Mouse (Mus musculus) spleen, adult 2 months (tissue): ENCODE results near the gene Zfp654. TPM values are rescaled to one million over a fixed set of nuclear protein-coding genes. Genes with fewer than 3 reads are reported as not detected.

Experiments
- DNase-seq, 2 experiments: peaks; one replicate each; pipeline versions ENCODE4 v3.0.0 to v3.0.0-alpha.2; 2012 to 2021; ENCODE audit warnings: low spot score in 2 of 2, low read depth in 1 of 2
- H3K27ac ChIP-seq: fragments of 200-500 bp; 2 replicates; pipeline ENCODE4 v1.5.1; 2012; ENCODE audit warnings: low read length, inconsistent platforms; ENCODE audit not compliant: insufficient read depth
- H3K27me3 ChIP-seq: fragments of 200-500 bp; 2 replicates; pipeline ENCODE4 v1.6.1; 2012; ENCODE audit warnings: mild to moderate bottlenecking, moderate library complexity, low read length, inconsistent platforms; ENCODE audit not compliant: control insufficient read depth, insufficient read depth
- H3K36me3 ChIP-seq: fragments of 200-500 bp; 2 replicates; pipeline ENCODE4 v1.6.1; 2012; ENCODE audit warnings: mild to moderate bottlenecking, low read length, inconsistent platforms; ENCODE audit not compliant: control insufficient read depth, insufficient read depth
- H3K4me1 ChIP-seq: fragments of 200-500 bp; 2 replicates; pipeline ENCODE4 v1.6.1; 2011; ENCODE audit warnings: inconsistent platforms; ENCODE audit not compliant: control insufficient read depth, insufficient read depth, insufficient read length
- H3K4me3 ChIP-seq: fragments of 200-500 bp; 2 replicates; pipeline ENCODE4 v1.5.1; 2011; ENCODE audit warnings: mild to moderate bottlenecking, inconsistent platforms; ENCODE audit not compliant: insufficient read depth, insufficient read length; ENCODE audit errors: extremely low read depth
- CTCF ChIP-seq: fragments of 200-500 bp; IDR thresholded peaks from 2 replicates; pipeline ENCODE4 v1.5.1; 2011; ENCODE audit warnings: mild to moderate bottlenecking, inconsistent platforms; ENCODE audit not compliant: insufficient read depth, insufficient read length, insufficient replicate concordance; ENCODE audit errors: extremely low read depth
- POLR2A ChIP-seq: fragments of 200-500 bp; IDR thresholded peaks from 2 replicates; pipeline ENCODE4 v1.6.1; 2011; ENCODE audit warnings: low read depth, low read length, inconsistent platforms
- WGBS: fragments of 180-500 bp; shearing (Covaris S2); methylation state at CpG from one replicate; pipeline ENCODE4 v1.1.7; 2018; 5-methylcytosine and 5-hydroxymethylcytosine counted together
- polyA plus RNA-seq: library from polyadenylated mRNA; depleted of rRNA; stranded (reverse); fragments of >200 nt; gene quantifications from 2 replicates; pipeline ENCODE4 v1.2.3, GENCODE M21; 2012

The Zfp654 gene
- polyA plus RNA-seq, 1 experiment, result 0.67 TPM

GRCm38 (mm10) chr16:64856946-64857345 lies 5.5 kb upstream of the Zfp654 start:
- Histone ChIP-seq H3K36me3 (peaks cover 18% of the 10 kb centered on the region), H3K4me1 (no peaks in the 10 kb centered on the region; the same call in none of the 2 replicates), H3K27me3 (no peaks in the 10 kb centered on the region), H3K27ac (no peak overlapping the region), H3K4me3 (no peak overlapping the region)
- TF ChIP-seq POLR2A (no peak), CTCF (no peak)
- 87% methylated on average over 3 of the region's 3 CpGs for WGBS
- no peak for DNase-seq

- WGBS, result under 1% methylated on average over 14 of the region's 14 CpGs
- peak overlapping the region; percentile 98 for H3K27ac ChIP-seq
- no peak for TF ChIP-seq CTCF
- TF ChIP-seq POLR2A, result no peak
- H3K27me3 ChIP-seq, result no peaks in the 10 kb centered on the region
- H3K4me1 ChIP-seq, result no peaks in the 10 kb centered on the region; the same call in none of the 2 replicates
- H3K36me3 ChIP-seq, result peaks cover 16% of the 10 kb centered on the region
- peak overlapping the region; percentile 87 for H3K4me3 ChIP-seq
- DNase-seq, result no peak
These were observed 1.4 kb upstream of the Zfp654 start for GRCm38 (mm10) chr16:64852891-64853290.

GRCm38 (mm10) chr16:64852441-64852871 lies 1.0 kb upstream of the Zfp654 start:
- H3K36me3 ChIP-seq, result peaks cover 16% of the 10 kb centered on the region
- peak overlapping the region; percentile 98 for H3K27ac ChIP-seq
- DNase-seq, result peak in 1 of 2 experiments; percentile 47
- no peaks in the 10 kb centered on the region for H3K27me3 ChIP-seq
- TF ChIP-seq POLR2A (no peak), CTCF (no peak)
- no peaks in the 10 kb centered on the region; the same call in none of the 2 replicates for H3K4me1 ChIP-seq
- H3K4me3 ChIP-seq, result peak overlapping the region; percentile 87
- under 1% methylated on average over 30 of the region's 53 CpGs for WGBS

GRCm38 (mm10) chr16:64851085-64851562 lies 328 bp downstream of the Zfp654 start:
- TF ChIP-seq POLR2A (no peak), CTCF (no peak)
- H3K4me3 ChIP-seq, result peak overlapping the region; percentile 92
- H3K4me1 ChIP-seq, result no peaks in the 10 kb centered on the region; the same call in none of the 2 replicates
- peak overlapping the region; percentile 94 for H3K27ac ChIP-seq
- WGBS, result under 1% methylated on average over 42 of the region's 45 CpGs
- H3K36me3 ChIP-seq, result peaks cover 12% of the 10 kb centered on the region
- no peak for DNase-seq
- no peaks in the 10 kb centered on the region for H3K27me3 ChIP-seq

GRCm38 (mm10) chr16:64850287-64851084 lies 966 bp downstream of the Zfp654 start:
- TF ChIP-seq CTCF (no peak), POLR2A (no peak)
- H3K27me3 ChIP-seq, result no peaks in the 10 kb centered on the region
- H3K4me1 ChIP-seq, result no peaks in the 10 kb centered on the region; the same call in none of the 2 replicates
- peak overlapping the region; percentile 94; the same call in 1 of the 2 replicates for H3K27ac ChIP-seq
- peaks cover 7% of the 10 kb centered on the region for H3K36me3 ChIP-seq
- peak in 1 of 2 experiments; percentile 25 for DNase-seq
- WGBS, result 2% methylated on average over 16 of the region's 16 CpGs
- peak overlapping the region; percentile 92 for H3K4me3 ChIP-seq

GRCm38 (mm10) chr16:64845947-64846346 lies 5.5 kb downstream of the Zfp654 start:
- Histone ChIP-seq H3K27me3 (no peaks in the 10 kb centered on the region), H3K36me3 (no peaks in the 10 kb centered on the region), H3K4me3 (no peak overlapping the region), H3K27ac (no peak overlapping the region), H3K4me1 (no peaks in the 10 kb centered on the region)
- TF ChIP-seq POLR2A (no peak), CTCF (peak; percentile 15; the same call in 1 of the 2 replicates)
- 85% methylated on average over 8 of the region's 8 CpGs for WGBS
- DNase-seq, result peak in 1 of 2 experiments; percentile 15

GRCm38 (mm10) chr16:64842374-64842729 lies 9.1 kb downstream of the Zfp654 start:
- no peak for DNase-seq
- no peak overlapping the region for H3K27ac ChIP-seq
- WGBS, result 93% methylated on average over 3 of the region's 3 CpGs
- H3K4me1 ChIP-seq, result no peaks in the 10 kb centered on the region
- no peaks in the 10 kb centered on the region for H3K27me3 ChIP-seq
- H3K4me3 ChIP-seq, result no peak overlapping the region
- TF ChIP-seq POLR2A (no peak), CTCF (no peak)
- no peaks in the 10 kb centered on the region for H3K36me3 ChIP-seq
